Mouse (Mus musculus) kidney, embryonic 16.5 days (tissue): ENCODE data around the gene Zbed4. TPM values are rescaled to one million over a fixed set of nuclear protein-coding genes. Genes with fewer than 3 reads are reported as not detected.
"Not testable (repeated sequence)": the region's sequence is repeated elsewhere in the genome, so short reads cannot be mapped to it uniquely, and the experiment has no call there.

Experiments used
- ATAC-seq: fragments of 200-750 bp; cut with Nextera tagmentation; 2 replicates; pipeline ENCODE4 v1.8.0; 2017; ENCODE audit warnings: moderate TSS enrichment; ENCODE audit not compliant: low FRiP score, low TSS enrichment
- H3K27ac ChIP-seq: fragments of 300-500 bp; sonication (generic); 2 replicates; pipeline ENCODE4 v1.5.1; 2014; ENCODE audit warnings: low read length
- H3K27me3 ChIP-seq: fragments of 300-500 bp; sonication (generic); 2 replicates; pipeline ENCODE4 v1.6.1; 2014; ENCODE audit warnings: low read length, control low read depth, mixed read lengths; ENCODE audit not compliant: insufficient read depth
- H3K36me3 ChIP-seq: fragments of 300-500 bp; sonication (generic); 2 replicates; pipeline ENCODE4 v1.6.1; 2014; ENCODE audit warnings: low read length, control low read depth, mixed read lengths; ENCODE audit not compliant: insufficient read depth
- H3K4me1 ChIP-seq: fragments of 300-500 bp; sonication (generic); 2 replicates; pipeline ENCODE4 v1.6.1; 2014; ENCODE audit warnings: low read length, control low read depth, mixed read lengths; ENCODE audit not compliant: insufficient read depth
- H3K4me2 ChIP-seq: fragments of 300-500 bp; sonication (generic); replicated peaks from 2 replicates; pipeline ENCODE4 v1.6.1; 2014; ENCODE audit warnings: low read depth, low read length
- H3K4me3 ChIP-seq: fragments of 300-500 bp; sonication (generic); 2 replicates; pipeline ENCODE4 v1.5.1; 2014; ENCODE audit warnings: mild to moderate bottlenecking, low read length
- H3K9ac ChIP-seq: fragments of 300-500 bp; sonication (generic); replicated peaks from 2 replicates; pipeline ENCODE4 v1.6.1; 2014; ENCODE audit warnings: low read length
- H3K9me3 ChIP-seq: fragments of 300-500 bp; sonication (generic); 2 replicates; pipeline ENCODE4 v1.6.1; 2016; ENCODE audit warnings: low read length, control low read depth
- whole genome bisulfite sequencing: fragments of 180-500 bp; shearing (Covaris S2); extraction: QIAGEN DNeasy Blood & Tissue Kit; methylation state at CpG from one replicate; pipeline ENCODE4 v1.1.7; 2014; 5-methylcytosine and 5-hydroxymethylcytosine counted together
- polyA plus RNA-seq: library from polyadenylated mRNA; unstranded; fragments of >200 nt; fragmentation: Nextera tagmentation; extraction: Ambion mirVana; gene quantifications from 2 replicates; pipeline ENCODE4 v1.2.1, GENCODE M21; 2015

Gene Zbed4
- polyA plus RNA-seq, 1 experiment from 2014 or later, result 22.0 TPM

- Histone ChIP-seq H3K27ac (peak within 1 kb of the TSS; percentile 84), H3K4me1 (peaks cover 17% of the 10 kb centered on the region), H3K9ac (peak within 1 kb of the TSS; percentile 98), H3K27me3 (no peaks in the 10 kb centered on the region), H3K36me3 (peaks cover 14% of the 10 kb centered on the region), H3K4me2 (peak within 1 kb of the TSS; percentile 77), H3K9me3 (no peaks in the 10 kb centered on the region), H3K4me3 (peak within 1 kb of the TSS; percentile 67)
- 0% methylated on average over 30 of the region's 103 CpGs for WGBS
- ATAC-seq, result peak; percentile 85
Measured at GRCm38 (mm10) chr15:88733834-88734571, 17.5 kb upstream of the Zbed4 start, which contains the start of gene Brd1. Gene Brd1 (minus strand): TSS chr15:88734233.

DNA sequence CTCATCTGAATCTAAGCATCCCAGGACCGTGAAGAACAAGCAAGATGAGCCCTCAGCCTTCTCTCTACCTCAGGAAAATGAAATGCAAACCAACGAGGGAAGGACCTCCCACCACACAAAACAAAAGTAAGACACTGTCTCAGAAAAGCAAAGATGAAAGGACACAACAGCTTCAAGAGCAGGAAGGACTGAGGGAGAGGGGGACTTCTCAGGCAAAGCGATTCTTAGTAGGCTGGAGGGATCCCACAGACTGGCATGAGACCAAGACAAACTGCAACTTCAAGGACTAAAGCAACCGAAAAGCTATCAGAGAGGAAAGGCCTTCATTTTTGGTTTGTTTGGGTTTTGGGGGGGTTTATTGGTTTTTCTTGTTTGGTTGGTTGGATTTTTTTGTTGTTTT is 15.3 kb upstream of the Zbed4 start:
- Histone ChIP-seq H3K4me1 (peaks cover 28% of the 10 kb centered on the region), H3K27me3 (no peaks in the 10 kb centered on the region), H3K4me2 (no peak overlapping the region), H3K9me3 (no peaks in the 10 kb centered on the region), H3K36me3 (no peaks in the 10 kb centered on the region), H3K9ac (no peak overlapping the region), H3K27ac (no peak overlapping the region), H3K4me3 (no peak overlapping the region)
- WGBS, result 66% methylated on average over 4 of the region's 4 CpGs
- ATAC-seq, result no peak

DNA sequence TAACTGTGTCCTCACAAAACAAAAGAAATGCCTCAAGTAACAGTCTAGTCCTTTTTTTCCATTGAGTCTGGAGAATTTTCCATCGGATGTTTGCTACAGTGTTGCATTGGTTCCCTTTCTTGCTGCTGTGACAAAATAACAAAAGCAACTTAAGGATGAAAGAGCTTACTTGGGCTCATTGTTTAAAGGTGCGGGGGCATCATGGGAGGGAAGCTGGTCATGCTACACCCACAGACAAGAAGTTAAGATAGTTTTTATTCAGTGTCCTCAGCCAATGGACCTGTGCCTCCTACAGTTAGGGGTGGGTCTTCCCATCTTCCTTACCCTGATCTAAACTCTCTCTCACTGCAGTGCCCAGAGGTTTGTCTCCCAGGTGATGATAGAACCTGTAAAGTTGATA is 13.0 kb upstream of the Zbed4 start:
- Histone ChIP-seq H3K4me3 (no peak overlapping the region), H3K4me2 (no peak overlapping the region), H3K27me3 (no peaks in the 10 kb centered on the region), H3K27ac (no peak overlapping the region), H3K9me3 (no peaks in the 10 kb centered on the region), H3K36me3 (no peaks in the 10 kb centered on the region), H3K9ac (no peak overlapping the region), H3K4me1 (peaks cover 17% of the 10 kb centered on the region)
- no peak for ATAC-seq
- WGBS, result 79% methylated on average over 2 of the region's 2 CpGs

GRCm38 (mm10) chr15:88741366-88741765 is 10.1 kb upstream of the Zbed4 start:
- peaks cover 11% of the 10 kb centered on the region; the same call in 1 of the 2 replicates for H3K4me1 ChIP-seq
- no peak overlapping the region for H3K27ac ChIP-seq
- no peak for ATAC-seq
- no peaks in the 10 kb centered on the region for H3K36me3 ChIP-seq
- no peak overlapping the region for H3K9ac ChIP-seq
- H3K4me3 ChIP-seq, result no peak overlapping the region
- H3K4me2 ChIP-seq, result no peak overlapping the region
- H3K9me3 ChIP-seq, result no peaks in the 10 kb centered on the region
- no peaks in the 10 kb centered on the region for H3K27me3 ChIP-seq
- 83% methylated on average over 6 of the region's 6 CpGs for WGBS

- not testable (repeated sequence) for H3K4me2 ChIP-seq, ATAC-seq, H3K27me3 ChIP-seq, H3K27ac ChIP-seq, H3K9me3 ChIP-seq, H3K36me3 ChIP-seq, H3K4me3 ChIP-seq, H3K9ac ChIP-seq
- peaks cover 11% of the 10 kb centered on the region; the same call in 1 of the 2 replicates for H3K4me1 ChIP-seq
- 90% methylated on average over 5 of the region's 5 CpGs for WGBS
Measured at GRCm38 (mm10) chr15:88743371-88743770, 8.1 kb upstream of the Zbed4 start.

DNA sequence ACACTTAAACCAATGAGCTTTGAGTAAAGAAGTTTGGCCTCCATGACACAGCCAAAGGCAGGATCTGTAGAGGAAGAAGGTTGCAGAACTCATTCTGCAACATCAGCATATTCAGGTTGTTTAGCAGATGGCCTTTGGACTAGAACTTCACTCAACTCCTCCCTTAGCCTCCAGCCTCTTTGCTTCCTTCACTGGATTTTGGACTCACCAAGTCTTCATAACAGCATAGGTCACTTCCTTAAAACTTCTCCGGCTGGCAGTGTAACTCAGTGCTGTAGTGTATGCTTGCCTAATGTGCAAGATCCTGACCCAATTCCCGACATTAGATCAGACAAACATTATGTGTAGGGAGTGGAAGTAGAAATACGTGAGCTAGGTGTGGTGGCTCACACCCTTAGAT is 6.1 kb upstream of the Zbed4 start:
- Histone ChIP-seq H3K9me3 (no peaks in the 10 kb centered on the region), H3K4me3 (no peak overlapping the region), H3K4me1 (peaks cover 3% of the 10 kb centered on the region; the same call in 1 of the 2 replicates), H3K36me3 (no peaks in the 10 kb centered on the region), H3K27me3 (no peaks in the 10 kb centered on the region), H3K9ac (no peak overlapping the region), H3K4me2 (no peak overlapping the region), H3K27ac (no peak overlapping the region)
- no peak for ATAC-seq
- 84% methylated on average over 3 of the region's 3 CpGs for WGBS

DNA sequence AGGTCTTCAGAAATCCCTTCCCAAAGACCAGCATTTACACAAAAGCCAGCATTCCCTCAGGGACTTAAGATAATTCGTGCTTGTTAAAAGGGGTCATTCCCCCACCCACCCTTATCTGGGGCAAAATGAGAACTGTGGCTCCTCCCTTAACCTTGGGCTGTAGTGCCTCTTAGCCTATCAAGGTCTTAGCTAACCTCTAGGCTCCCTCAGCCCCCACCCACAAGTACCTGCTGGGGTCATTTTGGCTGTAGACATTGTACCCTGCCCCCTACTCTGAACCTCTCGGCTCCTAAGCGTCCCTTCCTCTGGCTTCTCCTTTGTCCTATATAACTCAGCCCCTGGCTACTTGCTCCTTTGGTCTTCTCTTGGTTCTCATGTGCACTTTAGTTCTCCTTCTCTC is 5.5 kb upstream of the Zbed4 start:
- Histone ChIP-seq H3K4me3 (no peak overlapping the region), H3K4me2 (no peak overlapping the region), H3K4me1 (peaks cover 7% of the 10 kb centered on the region), H3K27me3 (no peaks in the 10 kb centered on the region), H3K9ac (no peak overlapping the region), H3K9me3 (no peaks in the 10 kb centered on the region), H3K27ac (no peak overlapping the region), H3K36me3 (no peaks in the 10 kb centered on the region)
- ATAC-seq, result no peak
- WGBS, result 48% methylated on average over 3 of the region's 3 CpGs

- H3K4me3 ChIP-seq, H3K4me2 ChIP-seq, H3K9me3 ChIP-seq, H3K27ac ChIP-seq, H3K36me3 ChIP-seq, ATAC-seq, H3K9ac ChIP-seq, H3K27me3 ChIP-seq: not testable (repeated sequence)
- H3K4me1 ChIP-seq, result peaks cover 20% of the 10 kb centered on the region
- WGBS, result 86% methylated on average over 8 of the region's 8 CpGs
Measured at GRCm38 (mm10) chr15:88749617-88750016, 1.8 kb upstream of the Zbed4 start.

- Histone ChIP-seq H3K4me1 (peaks cover 20% of the 10 kb centered on the region), H3K9ac (no peak overlapping the region), H3K4me3 (no peak overlapping the region), H3K4me2 (no peak overlapping the region), H3K9me3 (no peaks in the 10 kb centered on the region), H3K27ac (no peak overlapping the region), H3K27me3 (no peaks in the 10 kb centered on the region), H3K36me3 (0 out of 2 replicates have a peak, but pooled peaks cover 3% of the 10 kb centered on the region)
- WGBS, result 89% methylated on average over 10 of the region's 10 CpGs
- no peak for ATAC-seq
Measured at GRCm38 (mm10) chr15:88750032-88750431, 1.4 kb upstream of the Zbed4 start.
